Comparison of ENCODE assay signal across 24 mouse cellular contexts in genomic region chr1:90634205-90634745, GRCm38 (mm10). TPM values are rescaled to one million over a fixed set of nuclear protein-coding genes. Genes with fewer than 3 reads are reported as not detected.
A peak's percentile ranks its signal among the peaks of the same experiment; 100 is the strongest.
DNase-seq lines count a peak whose midpoint lies in the region; ATAC-seq and TF ChIP-seq lines count a peak whose summit lies in the region.
"Had no signal": no experiment of that assay in that cellular context is flagged by ENCODE, and none has a peak within 500 bp of the region (broad histone marks: within the 10 kb centered on the region; RNA-seq: fewer than 3 reads in every experiment).

No protein-coding gene starts in this region.

- intact Hi-C loops in gastrocnemius, adult 2 months (cut with DNase I), result no loop called here

- H3K4me2 ChIP-seq in stomach, embryonic 14.5 days (replicated peaks; ENCODE audit: low read depth, low read length), result no peak overlapping the region
- no peak overlapping the region for H3K4me2 ChIP-seq in stomach, postnatal 0 days (replicated peaks; ENCODE audit: low read depth)
- H3K4me2 ChIP-seq: forebrain, embryonic 13.5 days; heart, embryonic 12.5 days; heart, embryonic 15.5 days; hindbrain, embryonic 13.5 days had no signal

- 41% methylated on average over 3 of the region's 3 CpGs for WGBS in stomach, embryonic 14.5 days
- WGBS in stomach, postnatal 0 days, result 41% methylated on average over 3 of the region's 3 CpGs

- peak; percentile 68 for ATAC-seq in stomach, embryonic 14.5 days (ENCODE audit: insufficient number of reproducible peaks, insufficient read depth, low FRiP score, low read depth)
- ATAC-seq in stomach, postnatal 0 days (ENCODE audit: low FRiP score, low TSS enrichment), result peak; percentile 84
- ATAC-seq: forebrain, embryonic 13.5 days; forebrain, embryonic 16.5 days; hindbrain, embryonic 16.5 days had no signal

- H3K4me1 ChIP-seq in stomach, embryonic 14.5 days (ENCODE audit: control insufficient read depth, insufficient read depth, low read length), result no peaks in the 10 kb centered on the region
- no peaks in the 10 kb centered on the region for H3K4me1 ChIP-seq in stomach, postnatal 0 days (replicated peaks; ENCODE audit: control insufficient read depth, insufficient read depth)
- H3K4me1 ChIP-seq: forebrain, embryonic 13.5 days; heart, embryonic 15.5 days; hindbrain, embryonic 13.5 days had no signal

- no peaks in the 10 kb centered on the region for H3K27me3 ChIP-seq in stomach, embryonic 14.5 days (ENCODE audit: control insufficient read depth, insufficient read depth, low read length)
- no peaks in the 10 kb centered on the region for H3K27me3 ChIP-seq in stomach, postnatal 0 days (ENCODE audit: control insufficient read depth, insufficient read depth, low read length)
- H3K27me3 ChIP-seq: forebrain, embryonic 13.5 days; heart, embryonic 12.5 days; heart, embryonic 15.5 days; hindbrain, embryonic 13.5 days had no signal

- H3K9ac ChIP-seq in stomach, embryonic 14.5 days (replicated peaks; ENCODE audit: low read depth, low read length), result no peak overlapping the region
- no peak overlapping the region for H3K9ac ChIP-seq in stomach, postnatal 0 days (ENCODE audit: low read length)
- H3K9ac ChIP-seq: forebrain, embryonic 13.5 days; heart, embryonic 12.5 days; heart, embryonic 15.5 days; hindbrain, embryonic 13.5 days had no signal

- H3K36me3 ChIP-seq in stomach, embryonic 14.5 days (ENCODE audit: control insufficient read depth, insufficient read depth, low read length), result no peaks in the 10 kb centered on the region
- H3K36me3 ChIP-seq in stomach, postnatal 0 days (ENCODE audit: control insufficient read depth, insufficient read depth, low read length), result no peaks in the 10 kb centered on the region
- H3K36me3 ChIP-seq: forebrain, embryonic 10.5 days; G1E; heart, embryonic 12.5 days; heart, embryonic 15.5 days; hindbrain, embryonic 10.5 days; hindbrain, embryonic 13.5 days had no signal

- H3K4me3 ChIP-seq in stomach, embryonic 14.5 days (ENCODE audit: low read depth, low read length), result no peak overlapping the region
- no peak overlapping the region for H3K4me3 ChIP-seq in stomach, postnatal 0 days (ENCODE audit: low read depth, low read length)
- no peak overlapping the region for H3K4me3 ChIP-seq in gastrocnemius, adult 2 months
- H3K4me3 ChIP-seq: forebrain, embryonic 10.5 days; forebrain, embryonic 13.5 days; heart, embryonic 12.5 days; heart, embryonic 15.5 days; hindbrain, embryonic 10.5 days; hindbrain, embryonic 13.5 days had no signal

- H3K27ac ChIP-seq in stomach, embryonic 14.5 days (ENCODE audit: low read length), result no peak overlapping the region
- H3K27ac ChIP-seq in stomach, postnatal 0 days (replicated peaks), result no peak overlapping the region
- H3K27ac ChIP-seq in gastrocnemius, adult 2 months, result no peak overlapping the region
- H3K27ac ChIP-seq: forebrain, embryonic 10.5 days; forebrain, embryonic 13.5 days; heart, embryonic 15.5 days; hindbrain, embryonic 10.5 days; hindbrain, embryonic 13.5 days had no signal

- no peaks in the 10 kb centered on the region for H3K9me3 ChIP-seq in stomach, embryonic 14.5 days (ENCODE audit: control insufficient read depth, low read depth, low read length)
- H3K9me3 ChIP-seq in stomach, postnatal 0 days (ENCODE audit: control insufficient read depth, low read length), result no peaks in the 10 kb centered on the region
- H3K9me3 ChIP-seq: forebrain, embryonic 10.5 days; forebrain, embryonic 13.5 days; heart, embryonic 12.5 days; heart, embryonic 15.5 days; hindbrain, embryonic 10.5 days; hindbrain, embryonic 13.5 days had no signal

- no peak for TF ChIP-seq EP300 in stomach, postnatal 0 days (optimal IDR thresholded peaks at IDR 0.05)

- TF ChIP-seq CTCF in stomach, postnatal 0 days (IDR thresholded peaks at IDR 0.05; ENCODE audit: low read depth), result no peak
- no peak for TF ChIP-seq CTCF in gastrocnemius, adult 2 months (IDR thresholded peaks at IDR 0.05)

- DNase-seq in lung, postnatal 25 days (ENCODE audit: low spot score), result peak; percentile 41
- DNase-seq in lung, postnatal 14 days, result no peak
- peak; percentile 38 for DNase-seq in 3T3-L1 (ENCODE audit: low read depth, low spot score)
- DNase-seq in stomach, postnatal 0 days (ENCODE audit: low spot score), result peak; percentile 38
- DNase-seq in gastrocnemius, adult 2 months, result no peak
- DNase-seq in right cerebral cortex, adult 18-20 months, result no peak
- DNase-seq: B cell, adult 2 months; cerebellum, adult 11-12 months; cerebellum, adult 8-10 months; cerebellum, postnatal 10 days; gastrocnemius, postnatal 14 days; heart, adult 11 months; heart, postnatal 10 days; heart, postnatal 36 days had no signal

RNA-seq across cellular contexts. Expression of gene Cops8, which starts 31.5 kb away (rescaled TPM):
- 147 and 165 TPM in 2 replicates for polyA plus RNA-seq in stomach, embryonic 14.5 days (2014; fragmentation: Nextera tagmentation; extraction: Ambion mirVana)
- polyA plus RNA-seq in stomach, postnatal 0 days (2015; fragmentation: Nextera tagmentation; extraction: Ambion mirVana), result 65.7 and 71.0 TPM in 2 replicates
- 100 to 1,000 TPM; 102 to 104 TPM for total RNA-seq in gastrocnemius, adult 2 months (2021)

Comparison
In these comparisons a context has a peak if more than half of its experiments do, and no peak if none do; other contexts are left out.
1. DNase-seq: peak in lung, postnatal 25 days (single experiment), 3T3-L1 (single experiment) and stomach, postnatal 0 days (single experiment); none in lung, postnatal 14 days (single experiment), gastrocnemius, adult 2 months (single experiment) and right cerebral cortex, adult 18-20 months (single experiment).